Mouse (Mus musculus) olfactory bulb, adult 2 months (tissue): Measurements from ENCODE around the gene Surf1. TPM values are rescaled to one million over a fixed set of nuclear protein-coding genes. Genes with fewer than 3 reads are reported as not detected.
"Not testable (repeated sequence)": the region's sequence is repeated elsewhere in the genome, so short reads cannot be mapped to it uniquely, and the experiment has no call there.

ENCODE experiments used
- H3K27ac ChIP-seq: fragments of 200-500 bp; 2 replicates; pipeline ENCODE4 v1.5.1; 2012; ENCODE audit warnings: low read depth, low read length; ENCODE audit not compliant: insufficient read depth
- H3K4me1 ChIP-seq: fragments of 200-500 bp; 2 replicates; pipeline ENCODE4 v1.6.1; 2012; ENCODE audit warnings: low read length; ENCODE audit not compliant: control insufficient read depth, insufficient read depth
- H3K4me3 ChIP-seq: fragments of 200-500 bp; 2 replicates; pipeline ENCODE4 v1.5.1; 2012; ENCODE audit warnings: mild to moderate bottlenecking, low read depth, low read length, moderate library complexity; ENCODE audit not compliant: insufficient read depth
- CTCF ChIP-seq: fragments of 200-500 bp; IDR thresholded peaks from 2 replicates; pipeline ENCODE4 v1.5.1; 2012; ENCODE audit warnings: low read depth, mild to moderate bottlenecking, low read length, moderate library complexity; ENCODE audit not compliant: insufficient read depth
- POLR2A ChIP-seq: fragments of 200-500 bp; IDR thresholded peaks from 2 replicates; pipeline ENCODE4 v1.6.1; 2012; ENCODE audit warnings: mild to moderate bottlenecking, low read depth, low read length, moderate library complexity; ENCODE audit not compliant: insufficient read depth
- WGBS: fragments of 180-500 bp; shearing (Covaris S2); methylation state at CpG from one replicate; pipeline ENCODE4 v1.1.7; 2018; 5-methylcytosine and 5-hydroxymethylcytosine counted together
- polyA plus RNA-seq: library from polyadenylated mRNA; stranded (reverse); fragments of >200 nt; gene quantifications from 2 replicates; pipeline ENCODE4 v1.2.4, GENCODE M21; 2012; ENCODE audit warnings: low replicate concordance; ENCODE audit not compliant: missing spikeins, insufficient read depth, insufficient read length

The Surf1 gene
- polyA plus RNA-seq, 1 experiment, result not detected

DNA sequence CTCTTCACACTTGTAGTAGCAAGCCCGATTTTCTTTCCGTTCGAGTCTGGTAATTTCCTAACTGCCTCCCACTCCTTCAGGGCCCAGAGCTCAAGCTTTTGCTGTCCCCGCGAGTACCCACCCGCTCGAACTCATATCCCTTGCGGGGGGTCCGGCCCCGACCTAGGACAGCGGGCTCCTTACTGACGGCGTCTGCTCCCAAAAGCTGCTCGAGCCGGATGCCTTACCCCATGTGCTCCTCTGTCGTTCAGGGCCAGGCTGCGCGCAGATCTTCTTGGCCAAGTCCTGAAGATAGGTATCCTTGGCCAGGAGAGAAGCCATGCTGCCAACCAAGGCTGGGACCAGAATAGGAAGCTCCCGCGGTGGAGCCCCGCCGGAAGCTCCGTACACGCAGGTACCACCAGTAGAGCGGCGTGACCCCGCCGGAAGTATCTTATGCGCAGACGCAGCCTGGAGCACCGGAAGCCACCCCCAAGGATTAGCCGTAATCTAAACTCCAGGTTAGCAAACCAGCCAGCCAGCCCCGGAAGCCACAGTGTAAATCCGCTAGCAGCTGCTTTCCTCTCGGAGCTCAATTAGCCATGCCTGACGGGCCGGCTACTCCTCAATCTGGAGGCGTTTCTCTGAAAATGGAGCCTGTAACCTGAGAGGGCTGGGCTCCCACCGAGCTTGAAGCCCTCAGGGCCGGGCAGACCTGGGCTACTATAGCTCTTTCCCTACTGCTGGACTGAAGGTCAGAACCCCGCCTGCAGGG, 13.7 kb downstream of the Surf1 start, which contains the start of gene Surf6:
TSS of gene Surf6 (minus strand) at position 413 of the 754 bp plus-strand sequence.
- no peak for TF ChIP-seq CTCF
- TF ChIP-seq POLR2A, result peak; percentile 38; the same call in 1 of the 2 replicates
- Histone ChIP-seq H3K27ac (peak within 1 kb of the TSS; percentile 82), H3K4me3 (peak within 1 kb of the TSS; percentile 90), H3K4me1 (peaks cover 4% of the 10 kb centered on the region)
- WGBS, result under 1% methylated on average over 41 of the region's 41 CpGs

DNA sequence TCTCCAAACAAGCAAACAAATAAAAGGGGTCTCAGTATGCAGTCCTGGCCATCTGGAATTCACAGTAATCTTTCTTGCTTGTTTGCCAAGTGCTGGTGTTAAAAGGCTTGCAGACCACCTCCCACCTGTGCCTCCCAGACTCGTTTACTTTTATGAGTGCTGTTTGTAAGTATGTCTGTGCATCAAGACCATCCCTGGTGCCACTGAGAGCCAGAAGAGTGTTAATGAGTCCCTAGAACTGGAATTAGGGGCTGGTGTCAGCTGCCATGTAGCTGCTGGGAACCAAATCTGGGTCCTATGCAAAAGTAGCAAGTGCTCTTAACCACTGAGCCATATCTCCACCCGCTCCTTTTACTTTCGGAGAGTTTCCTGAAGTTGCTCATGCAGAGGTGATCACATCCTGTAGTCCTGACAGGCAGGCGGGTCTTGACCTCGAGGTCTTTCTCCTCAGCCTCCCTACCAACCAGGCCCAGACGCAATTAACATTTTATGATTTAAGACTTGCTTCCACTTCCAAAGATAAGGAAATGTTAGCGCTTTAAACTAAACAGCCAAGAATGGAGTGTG, 14.4 kb downstream of the Surf1 start:
- WGBS, result 10% methylated on average over 7 of the region's 7 CpGs
- no peak overlapping the region for H3K27ac ChIP-seq
- TF ChIP-seq POLR2A (no peak), CTCF (no peak)
- H3K4me3 ChIP-seq, result peak overlapping the region; percentile 90
- H3K4me1 ChIP-seq, result peaks cover 3% of the 10 kb centered on the region

DNA sequence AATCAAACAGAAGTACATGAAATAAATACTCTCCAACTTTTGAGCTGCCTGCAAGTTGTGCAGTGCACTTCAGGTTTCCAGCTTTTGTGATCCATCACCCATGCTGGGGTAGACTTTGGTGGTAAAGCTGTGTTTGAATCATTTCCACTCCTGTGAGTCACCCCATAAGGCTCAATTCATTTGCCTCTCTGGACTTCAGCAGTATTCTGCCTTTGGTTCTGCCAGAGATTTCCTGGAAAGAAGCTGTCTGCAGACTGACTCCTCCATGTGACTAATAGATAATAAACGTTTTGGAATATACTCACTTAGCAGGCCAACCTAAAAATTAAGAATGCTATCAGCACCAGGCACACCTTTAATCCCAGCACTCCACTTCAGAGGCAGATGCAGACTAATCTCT, 15.6 kb downstream of the Surf1 start:
- Histone ChIP-seq H3K4me3 (no peak overlapping the region), H3K27ac (no peak overlapping the region), H3K4me1 (peaks cover 3% of the 10 kb centered on the region)
- 60% methylated on average over 1 of the region's 1 CpGs for WGBS
- TF ChIP-seq POLR2A (no peak), CTCF (no peak)

DNA sequence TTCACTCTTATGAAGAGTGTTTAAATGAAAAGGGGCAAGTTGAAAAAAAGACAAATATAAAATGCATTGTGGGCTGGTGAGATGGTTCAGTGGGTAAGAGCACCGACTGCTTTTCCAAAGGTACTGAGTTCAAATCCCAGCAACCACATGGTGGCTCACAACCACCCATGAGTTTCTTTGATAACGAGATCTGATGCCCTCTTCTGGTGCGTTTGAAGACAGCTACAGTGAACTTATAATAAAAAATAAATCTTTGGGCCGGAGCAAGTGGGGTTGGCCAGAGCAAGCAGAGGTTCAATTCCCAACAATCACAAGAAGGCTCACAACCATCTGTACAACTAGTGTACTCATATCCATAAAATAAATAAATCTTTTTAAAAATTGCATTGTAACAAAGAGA, 20.4 kb downstream of the Surf1 start:
- 88% methylated on average over 4 of the region's 4 CpGs for WGBS
- Histone ChIP-seq H3K27ac (no peak overlapping the region), H3K4me3 (no peak overlapping the region), H3K4me1 (no peaks in the 10 kb centered on the region)
- TF ChIP-seq CTCF (no peak), POLR2A (no peak)

DNA sequence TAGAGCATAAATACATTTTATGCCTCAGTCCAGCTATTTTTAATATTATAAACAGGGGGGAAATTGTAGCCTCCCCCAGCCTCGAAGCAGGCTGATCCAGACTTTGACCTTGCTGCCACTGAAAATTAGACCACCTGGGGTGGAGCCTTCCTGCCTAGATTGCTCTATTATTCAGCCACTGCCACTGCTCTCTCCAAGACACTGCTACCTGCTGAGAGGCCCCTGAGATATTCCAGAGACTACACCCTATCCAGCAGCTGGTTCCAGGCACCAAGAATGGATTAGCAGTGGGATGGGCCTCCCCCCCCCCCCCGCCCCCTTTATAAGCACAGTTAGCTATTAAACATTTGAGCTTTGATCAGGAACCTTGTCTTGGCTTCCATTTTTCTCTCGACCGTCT, 30.2 kb downstream of the Surf1 start:
- not testable (repeated sequence) for H3K27ac ChIP-seq, H3K4me1 ChIP-seq, H3K4me3 ChIP-seq
- 46% methylated on average over 4 of the region's 4 CpGs for WGBS

DNA sequence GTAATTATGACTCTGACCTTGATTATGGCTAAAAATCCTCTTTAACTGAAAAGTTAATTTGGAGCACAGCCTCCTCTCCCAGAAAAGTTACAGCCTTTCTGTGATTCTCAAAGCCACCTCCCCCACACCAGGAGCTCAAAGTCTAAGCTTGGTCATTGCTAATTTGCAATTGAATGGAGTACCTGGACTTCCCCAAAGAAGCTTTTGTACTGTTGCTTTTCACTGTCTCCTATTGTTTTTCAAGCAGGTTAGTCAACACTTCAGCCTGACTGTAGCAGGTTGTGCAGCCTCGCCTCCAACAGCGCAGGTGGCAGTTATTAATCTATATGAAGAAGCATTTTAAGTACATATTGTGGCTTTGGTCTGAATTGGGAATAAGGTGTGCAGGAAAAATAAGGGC, 30.8 kb downstream of the Surf1 start:
- 69% methylated on average over 2 of the region's 2 CpGs for WGBS

DNA sequence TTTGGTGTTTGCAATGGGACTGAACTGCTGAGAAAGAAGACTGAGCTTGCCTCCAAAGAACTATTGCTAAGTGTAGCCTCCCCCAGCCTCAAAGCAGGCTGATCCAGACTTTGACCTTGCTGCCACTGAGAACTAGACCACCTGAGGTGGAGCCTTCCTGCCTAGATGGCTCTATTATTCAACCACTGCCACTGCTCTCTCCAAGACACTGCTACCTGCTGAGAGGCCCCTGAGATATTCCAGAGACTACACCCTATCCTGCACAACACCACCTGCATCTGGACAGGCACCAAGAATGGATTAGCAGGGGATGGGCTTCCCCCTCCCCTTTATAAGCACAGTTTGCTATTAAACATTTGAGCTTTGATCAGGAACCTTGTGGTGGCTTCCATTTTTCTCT, 37.8 kb downstream of the Surf1 start:
- H3K27ac ChIP-seq, result no peak overlapping the region
- TF ChIP-seq CTCF (no peak), POLR2A (no peak)
- no peaks in the 10 kb centered on the region for H3K4me1 ChIP-seq
- H3K4me3 ChIP-seq, result no peak overlapping the region

More for the DNA sequence above, 30.8 kb downstream of the Surf1 start:
- not testable (repeated sequence) for H3K27ac ChIP-seq, H3K4me1 ChIP-seq, H3K4me3 ChIP-seq

DNA sequence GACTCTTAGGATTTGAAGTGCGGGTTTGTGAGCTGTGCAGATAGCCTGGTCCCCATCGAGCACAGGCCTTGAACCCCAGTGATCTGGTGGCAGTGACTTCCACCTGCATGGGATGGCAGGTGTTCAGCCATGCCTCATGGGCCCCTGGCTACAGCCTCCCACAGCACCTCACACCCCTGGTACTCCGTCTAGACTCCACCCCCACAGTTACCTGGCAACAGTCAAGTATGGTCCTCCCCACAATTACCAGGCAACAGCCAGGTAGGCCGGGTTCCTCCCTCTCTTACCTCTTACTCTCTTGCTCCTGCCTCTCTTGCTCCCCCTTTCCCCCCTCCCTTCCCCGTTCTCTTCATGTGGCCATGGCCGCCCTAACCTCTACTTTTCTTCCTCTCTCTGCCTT, 45.7 kb downstream of the Surf1 start:
- no peaks in the 10 kb centered on the region for H3K4me1 ChIP-seq
- no peak overlapping the region for H3K27ac ChIP-seq
- no peak overlapping the region for H3K4me3 ChIP-seq
- 70% methylated on average over 6 of the region's 6 CpGs for WGBS
- TF ChIP-seq CTCF (no peak), POLR2A (no peak)

DNA sequence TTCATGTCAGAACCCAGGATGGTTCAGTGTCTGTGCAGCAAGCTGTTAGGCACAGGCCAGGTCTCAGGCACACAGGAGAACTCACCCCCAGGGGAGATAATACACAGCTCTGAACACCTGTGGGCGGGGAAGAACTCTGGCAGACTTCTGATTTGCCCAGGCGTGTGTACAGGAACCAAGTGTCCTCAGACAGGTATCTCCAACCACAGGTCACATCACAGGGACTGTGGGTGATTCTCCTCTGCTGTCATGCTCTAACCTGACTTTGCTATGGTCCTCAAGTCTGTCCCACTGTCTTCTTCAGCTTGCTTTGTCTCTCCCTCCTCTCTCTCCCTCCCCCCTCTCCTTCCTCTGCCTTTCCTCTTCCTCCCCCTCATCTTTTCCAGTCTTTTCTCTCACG, 51.5 kb downstream of the Surf1 start, which contains the start of gene Abo:
TSS of gene Abo (minus strand) at position 101 of the 400 bp plus-strand sequence.
- Histone ChIP-seq H3K4me3 (no peak within 1 kb of the TSS), H3K27ac (no peak within 1 kb of the TSS), H3K4me1 (no peaks in the 10 kb centered on the region)
- WGBS, result 60% methylated on average over 3 of the region's 3 CpGs
- no peak for TF ChIP-seq POLR2A
- no peak for TF ChIP-seq CTCF

Other genes with a start within 250 kb of the Surf1 start
- not detected in 2 replicates for gene Lcn4, start 245.2 kb downstream of the Surf1 start, polyA plus RNA-seq
- gene Abo, start 51.6 kb downstream of the Surf1 start, polyA plus RNA-seq, result not detected in 2 replicates
- gene Surf6, start 13.7 kb downstream of the Surf1 start, polyA plus RNA-seq, result not detected in 2 replicates
- not detected in 2 replicates for gene Med22, start 5.9 kb downstream of the Surf1 start, polyA plus RNA-seq
- not detected in 2 replicates for gene Rpl7a, start 5.8 kb downstream of the Surf1 start, polyA plus RNA-seq
- gene Surf2, start 163 bp downstream of the Surf1 start, polyA plus RNA-seq, result not detected in 2 replicates
- gene Surf4, start 17.4 kb upstream of the Surf1 start, polyA plus RNA-seq, result not detected in 2 replicates
- not detected in 2 replicates for gene Stkld1, start 17.5 kb upstream of the Surf1 start, polyA plus RNA-seq
- not detected in 2 replicates for gene Rexo4, start 47.9 kb upstream of the Surf1 start, polyA plus RNA-seq
- not detected in 2 replicates for gene Adamts13, start 56.9 kb upstream of the Surf1 start, polyA plus RNA-seq
- gene Cacfd1, start 93.4 kb upstream of the Surf1 start, polyA plus RNA-seq, result not detected in 2 replicates
- gene Slc2a6, start 111.5 kb upstream of the Surf1 start, polyA plus RNA-seq, result not detected in 2 replicates
- gene Mymk, start 155.6 kb upstream of the Surf1 start, polyA plus RNA-seq, result not detected in 2 replicates
- gene Adamtsl2, start 162.8 kb upstream of the Surf1 start, polyA plus RNA-seq, result not detected in 2 replicates
- gene Fam163b, start 226.0 kb upstream of the Surf1 start, polyA plus RNA-seq, result 155 TPM in 1 of 2 replicates, not detected in the other
- not detected in 2 replicates for gene Dbh, start 248.7 kb upstream of the Surf1 start, polyA plus RNA-seq